Mouse (Mus musculus): Measurements from ENCODE around the gene Aup1.
A peak's percentile ranks its signal among the peaks of the same experiment; 100 is the strongest.

Gene Aup1

DNA sequence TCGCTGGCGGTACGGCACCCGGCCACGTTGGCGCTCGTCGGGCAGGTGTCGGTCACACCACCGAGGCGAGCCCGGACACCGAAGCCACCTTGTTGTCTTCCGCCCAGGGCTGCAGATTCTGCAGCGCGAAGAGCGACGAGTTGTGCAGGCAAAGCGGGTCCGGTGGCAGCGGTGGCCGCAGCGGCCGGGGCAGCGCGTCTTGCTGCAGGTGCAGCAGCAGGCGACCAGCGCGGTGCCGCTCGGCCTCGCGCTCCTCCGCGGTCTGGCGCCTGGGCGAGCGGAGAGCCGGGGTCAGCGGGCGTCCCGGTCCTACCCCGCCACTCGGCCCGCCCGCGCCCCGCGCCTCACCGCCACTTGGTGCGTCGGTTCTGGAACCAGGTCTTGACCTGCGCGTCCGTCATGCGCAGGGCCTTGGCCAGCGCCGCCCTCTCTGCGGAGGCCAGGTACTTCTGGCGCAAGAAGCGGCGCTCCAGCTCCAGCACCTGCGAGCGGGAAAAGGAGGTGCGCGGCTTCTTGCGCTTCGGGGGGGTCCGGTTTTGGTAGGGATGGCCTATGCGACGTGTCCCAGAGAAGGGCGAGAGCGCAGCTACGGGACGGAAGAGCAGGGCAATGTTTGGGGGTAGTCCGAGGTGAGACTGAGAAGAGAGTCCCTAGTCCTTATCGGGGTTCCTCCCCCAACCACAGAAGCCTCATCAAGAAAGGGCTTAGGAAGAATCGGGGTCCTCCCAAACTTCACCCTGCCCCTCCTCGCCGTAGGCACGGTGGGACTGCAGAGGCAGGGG is 14.6 kb downstream of the Aup1 start:
- no peak for DNase-seq (ENCODE audit: low read depth, low spot score)

GRCm38 (mm10) chr6:83069488-83070246 is 15.3 kb downstream of the Aup1 start:
- no peak for DNase-seq (ENCODE audit: low read depth, low spot score)

DNA sequence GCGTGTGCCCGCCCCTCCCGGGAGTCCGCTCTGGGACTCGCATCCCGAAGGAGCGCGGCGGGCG is 15.8 kb downstream of the Aup1 start, which contains the start of gene Tlx2:
Gene Tlx2 (minus strand): TSS at position 47 of the 64 bp plus-strand sequence.
- no peak for DNase-seq (ENCODE audit: low read depth, low spot score)

DNA sequence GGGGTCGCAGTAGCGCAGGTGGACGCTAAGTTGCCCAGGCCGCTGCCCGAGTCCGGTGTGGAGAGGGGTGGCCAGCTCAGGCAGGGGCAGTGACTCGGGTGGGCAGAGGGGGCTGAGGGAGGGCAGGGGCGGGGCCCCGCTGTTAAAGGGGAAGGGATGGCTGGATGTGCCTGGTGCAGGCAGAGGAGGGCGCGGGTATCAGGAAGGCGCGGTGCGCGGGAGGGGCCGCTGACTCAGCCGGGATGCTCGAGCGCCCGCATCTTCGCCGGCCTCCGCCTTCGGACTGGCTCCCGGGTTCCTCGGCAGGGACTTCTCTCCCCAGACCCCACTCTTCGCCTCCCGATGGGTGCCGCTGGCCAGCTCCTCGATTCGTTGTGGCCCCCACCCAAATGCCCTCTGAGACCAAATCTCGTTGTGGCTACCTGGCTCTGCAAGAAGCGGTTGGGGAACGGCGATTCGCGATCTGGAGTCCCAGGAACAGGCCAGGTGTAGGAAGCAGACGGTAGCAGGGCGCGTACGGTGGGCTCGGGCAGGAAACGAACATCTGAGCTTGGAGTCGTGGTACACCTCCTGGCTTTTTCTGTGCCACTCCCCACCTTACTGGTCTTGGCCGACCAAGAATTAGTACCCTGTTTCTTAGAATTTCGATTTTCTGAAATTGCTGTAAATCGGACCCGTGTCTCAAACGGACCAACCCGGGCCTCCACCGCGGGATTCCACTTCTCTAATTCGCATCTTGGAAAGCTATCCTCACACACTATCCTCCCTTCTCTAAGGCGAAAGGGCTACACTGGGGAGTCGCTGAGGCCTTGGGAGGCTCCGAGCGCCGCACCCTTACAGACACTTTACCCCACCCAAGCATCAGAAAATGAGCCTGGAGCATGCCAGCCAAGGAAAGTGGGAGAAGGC is 16.2 kb downstream of the Aup1 start:
- DNase-seq (ENCODE audit: low read depth, low spot score), result no peak

DNA sequence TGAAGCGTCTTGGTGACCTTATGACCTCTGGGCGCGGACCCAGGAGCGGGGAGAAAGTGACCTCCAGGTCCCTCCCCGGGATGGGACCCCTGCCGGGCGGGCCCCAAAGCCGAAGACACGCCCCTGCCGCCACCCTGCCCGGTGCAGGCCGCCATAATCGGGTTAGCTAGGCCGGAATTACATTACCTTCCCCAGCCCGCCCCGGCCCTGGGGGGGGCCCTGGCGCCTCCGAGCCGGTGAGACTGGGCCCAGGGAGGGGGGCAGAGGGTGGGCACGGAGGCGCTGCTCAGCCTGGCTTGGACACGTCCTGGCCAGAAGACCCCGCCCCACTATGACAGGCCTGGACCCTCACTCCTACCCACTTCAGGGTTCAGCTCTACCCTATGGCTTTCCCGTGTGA is 16.9 kb downstream of the Aup1 start:
- no peak for DNase-seq (ENCODE audit: low read depth, low spot score)

DNA sequence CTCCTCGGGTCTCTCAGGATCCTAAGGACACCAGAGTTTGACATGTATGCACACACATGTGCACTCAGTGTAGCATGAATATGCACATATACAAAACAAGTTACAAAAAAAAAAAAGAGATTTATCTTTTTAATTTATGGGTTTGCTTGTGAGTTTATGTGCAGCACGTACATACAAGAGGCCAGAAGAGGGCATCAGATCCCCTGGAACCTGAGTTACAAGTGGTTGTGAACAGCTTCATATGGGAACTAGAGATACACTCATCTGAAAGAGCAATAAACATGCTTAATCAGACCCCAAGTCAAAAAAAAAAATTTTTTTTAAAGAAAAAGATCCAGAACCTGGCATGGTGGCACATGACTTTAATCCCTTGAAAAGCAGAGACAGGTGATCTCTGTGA is 20.7 kb downstream of the Aup1 start:
- DNase-seq (ENCODE audit: low read depth, low spot score), result no peak

DNA sequence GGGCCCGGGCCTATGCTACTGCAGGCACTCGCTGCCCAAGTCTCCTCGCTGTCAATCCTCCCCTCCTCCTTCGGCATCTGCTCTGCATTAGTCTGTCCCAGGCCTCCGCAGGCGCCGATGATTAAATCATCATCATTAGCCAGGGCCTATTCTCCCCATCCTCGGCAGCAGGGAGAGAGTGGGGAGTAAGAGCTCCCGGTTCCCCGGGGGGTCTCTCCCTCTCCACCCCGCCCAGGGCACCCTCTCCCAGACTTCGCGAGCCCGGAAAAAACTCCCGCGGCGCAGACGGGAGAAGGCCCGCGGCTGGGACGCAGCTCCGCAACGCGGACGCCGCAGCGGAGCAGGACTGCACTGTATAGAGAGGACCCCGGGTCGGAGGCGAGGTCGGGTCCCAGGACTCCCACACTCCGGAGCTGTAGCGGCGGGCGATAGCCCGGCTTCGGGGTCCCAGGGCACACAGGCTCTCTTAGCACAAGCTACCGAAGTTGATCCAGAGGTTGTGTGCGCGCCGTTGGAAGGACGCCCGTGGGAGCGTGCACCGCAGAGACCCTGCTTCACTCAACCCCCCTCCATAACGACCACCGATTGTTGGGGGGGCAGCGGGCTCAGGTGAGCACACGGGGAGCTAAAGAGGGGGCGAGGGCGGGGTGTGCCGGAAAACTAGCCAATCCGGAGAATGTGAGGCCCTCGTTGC is 23.5 kb downstream of the Aup1 start, which contains the start of gene Pcgf1:
Gene Pcgf1 (plus strand): TSS at position 240 of the 694 bp plus-strand sequence.
- DNase-seq (ENCODE audit: low read depth, low spot score), result no peak

GRCm38 (mm10) chr6:83078324-83078858 is 24.1 kb downstream of the Aup1 start:
- DNase-seq (ENCODE audit: low read depth, low spot score), result peak; percentile 98

DNA sequence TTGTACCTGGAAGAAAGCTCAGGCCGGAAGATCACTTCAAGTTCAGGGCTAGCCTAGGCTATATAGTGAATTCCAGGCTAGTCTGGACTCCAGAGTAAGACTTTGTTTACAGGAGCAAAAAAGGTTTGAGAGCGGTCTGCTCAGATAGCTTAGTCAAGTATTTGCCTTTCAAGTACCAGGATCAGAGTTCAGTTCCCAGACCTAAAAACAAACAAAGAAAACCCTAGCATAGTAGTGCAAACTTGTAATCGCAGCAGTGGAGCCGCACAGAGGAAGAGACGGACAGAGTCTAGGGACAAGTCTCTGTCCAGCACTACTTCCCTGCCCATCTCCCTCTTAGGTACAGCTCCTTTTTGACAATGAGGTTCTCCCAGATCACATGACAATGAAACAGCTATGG is 25.9 kb downstream of the Aup1 start:
- DNase-seq (ENCODE audit: low read depth, low spot score), result no peak

DNA sequence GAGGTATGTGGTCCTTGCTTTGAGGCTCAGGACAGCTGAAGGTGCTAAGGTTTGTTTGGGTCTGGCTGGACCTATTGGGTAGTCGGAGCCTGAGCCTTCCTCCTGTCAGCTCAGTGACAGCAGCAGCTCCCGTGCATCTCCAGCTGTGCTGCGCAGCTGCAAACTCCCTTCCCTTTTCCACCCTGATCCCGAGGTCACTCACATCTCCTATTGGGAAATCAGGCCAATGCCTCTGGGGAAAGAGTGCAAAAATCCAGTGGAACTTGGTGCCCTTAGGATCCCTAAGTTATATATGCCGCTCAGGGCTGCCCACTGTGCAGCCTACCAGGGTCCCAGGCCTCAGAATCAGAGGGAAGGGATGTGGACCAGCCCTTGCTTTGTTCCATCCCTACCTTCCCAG is 29.2 kb downstream of the Aup1 start:
- no peak for DNase-seq (ENCODE audit: low read depth, low spot score)

- DNase-seq (ENCODE audit: low read depth, low spot score), result no peak
Measured at GRCm38 (mm10) chr6:83084477-83084876, 30.2 kb downstream of the Aup1 start.

DNA sequence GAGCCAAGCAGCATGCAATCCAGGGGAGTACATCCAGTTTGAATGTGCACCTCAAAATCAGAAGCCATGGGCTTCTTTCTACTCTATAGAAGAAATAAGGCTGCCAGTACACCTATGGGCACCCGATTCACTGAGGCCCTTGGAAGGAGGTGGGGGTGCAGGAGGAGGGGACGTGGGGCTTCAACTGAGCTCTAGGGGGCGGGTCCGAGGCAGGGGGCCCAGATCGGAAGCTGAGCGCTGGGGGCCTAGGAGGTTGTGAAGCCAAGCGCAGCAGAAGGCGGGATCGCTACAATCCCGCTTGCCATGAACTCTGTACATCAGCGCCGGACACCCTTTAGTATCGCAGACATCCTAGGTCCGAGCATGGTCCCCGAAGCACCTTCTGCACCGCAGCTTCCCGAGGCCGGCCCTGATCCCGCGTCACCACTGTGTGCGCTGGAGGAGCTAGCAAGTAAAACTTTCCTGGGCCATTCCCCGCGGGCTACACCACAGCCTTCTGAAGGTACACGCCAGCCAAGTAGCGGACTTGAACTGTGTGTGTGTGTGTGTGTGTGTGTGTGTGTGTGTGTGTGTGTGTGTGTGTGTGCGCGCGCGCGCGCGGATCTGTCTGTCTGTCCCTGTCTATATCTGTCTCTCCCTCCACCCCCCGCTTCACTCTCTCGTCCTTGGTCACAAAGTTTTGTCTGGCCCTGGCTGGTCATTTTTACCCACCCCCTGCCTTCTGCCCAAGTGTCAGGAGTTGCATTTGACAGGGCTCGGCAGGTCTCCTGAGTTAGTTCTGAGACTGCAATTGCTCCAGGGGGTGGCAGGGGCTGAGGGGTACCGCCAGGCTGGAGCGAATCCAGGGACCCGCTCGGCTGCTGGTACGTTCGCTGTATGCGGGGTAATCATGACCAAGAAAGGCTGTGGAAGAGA is 32.1 kb downstream of the Aup1 start, which contains the start of gene Lbx2:
Gene Lbx2 (plus strand): TSS at position 247 of the 915 bp plus-strand sequence.
- no peak for DNase-seq (ENCODE audit: low read depth, low spot score)

DNA sequence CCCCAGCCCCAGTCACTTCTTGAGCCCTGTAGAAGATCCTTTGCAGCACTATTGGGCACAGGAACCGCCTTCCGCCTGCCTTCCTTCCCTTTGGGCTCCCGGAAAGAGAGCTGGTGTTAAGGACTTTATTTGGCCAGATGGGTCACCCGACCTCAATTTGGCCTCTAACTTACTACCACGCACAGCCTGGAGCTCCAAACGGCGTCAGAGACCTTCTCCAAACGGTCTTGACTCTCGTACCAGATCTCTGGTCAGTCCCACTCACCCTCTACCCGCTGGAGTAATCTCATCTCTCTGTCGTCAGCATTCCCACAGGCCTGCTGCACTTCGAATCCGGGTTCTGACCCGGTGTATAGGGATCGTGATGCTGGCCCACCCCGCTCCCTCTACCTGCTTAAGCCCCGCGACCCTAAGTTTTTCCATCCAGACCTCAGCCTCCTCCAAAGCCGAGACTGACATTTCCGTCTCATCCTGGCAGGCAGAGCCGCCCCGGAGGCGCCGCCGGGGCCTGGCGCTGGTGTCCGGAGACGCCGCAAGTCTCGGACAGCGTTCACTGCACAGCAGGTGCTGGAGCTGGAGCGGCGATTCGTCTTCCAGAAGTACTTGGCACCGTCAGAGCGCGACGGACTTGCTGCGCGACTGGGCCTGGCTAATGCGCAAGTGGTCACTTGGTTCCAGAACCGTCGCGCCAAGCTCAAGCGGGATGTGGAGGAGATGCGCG is 33.0 kb downstream of the Aup1 start:
- no peak for DNase-seq (ENCODE audit: low read depth, low spot score)

GRCm38 (mm10) chr6:83087926-83088260 is 33.6 kb downstream of the Aup1 start:
- no peak for DNase-seq (ENCODE audit: low read depth, low spot score)

GRCm38 (mm10) chr6:83092416-83093127 is 38.3 kb downstream of the Aup1 start:
- DNase-seq (ENCODE audit: low read depth, low spot score), result no peak

- no peak for DNase-seq (ENCODE audit: low read depth, low spot score)
Measured at GRCm38 (mm10) chr6:83095968-83096367, 41.6 kb downstream of the Aup1 start.

DNA sequence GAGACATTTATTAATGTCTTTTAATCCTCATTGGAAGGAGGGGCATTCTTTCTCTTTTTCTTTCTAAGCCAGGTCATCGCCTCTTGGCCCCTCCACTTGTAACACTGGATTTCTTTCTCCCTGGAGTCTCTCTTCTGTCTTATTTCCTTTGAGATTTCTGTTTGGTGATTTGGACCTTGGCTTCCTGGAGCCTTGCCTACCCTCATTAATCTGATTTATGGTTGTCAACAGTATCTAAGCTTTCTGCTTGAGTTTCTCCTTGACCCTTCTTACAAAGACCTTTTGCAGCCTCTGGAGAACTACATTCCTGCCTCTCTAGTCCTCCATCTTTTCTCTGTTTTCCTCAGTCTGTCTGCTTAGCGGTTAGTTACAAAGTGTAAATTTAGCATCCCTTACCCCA is 44.1 kb downstream of the Aup1 start:
- DNase-seq (ENCODE audit: low read depth, low spot score), result no peak

DNA sequence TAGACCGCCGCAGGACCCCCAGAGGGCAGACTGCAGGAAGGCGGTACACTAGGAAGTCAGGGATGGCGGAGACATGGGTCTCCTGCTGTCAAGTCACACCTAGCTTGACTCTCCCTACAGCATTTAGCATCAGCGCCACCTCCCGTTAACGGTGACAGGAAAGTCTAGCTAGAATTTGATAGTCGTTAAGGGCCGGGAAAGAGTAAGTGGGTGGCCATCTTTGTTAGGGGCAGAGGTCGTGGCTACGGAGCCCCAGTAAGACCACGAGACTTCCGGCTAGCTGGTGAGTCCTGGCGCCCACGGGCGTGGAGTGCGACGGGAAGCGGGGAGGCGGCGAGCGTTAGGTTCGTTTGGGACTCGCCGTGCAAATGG is 47.0 kb downstream of the Aup1 start, which contains the start of the genes Ccdc142 and Gm42688:
Gene Ccdc142 (plus strand): TSS at position 286 of the 372 bp plus-strand sequence.
Gene Gm42688 (plus strand): TSS at position 302 of the 372 bp plus-strand sequence.
- DNase-seq (ENCODE audit: low read depth, low spot score), result peak; percentile 82
